Mouse (Mus musculus) hindbrain, embryonic 15.5 days (tissue): ENCODE data around the gene Zfand3. TPM values are rescaled to one million over a fixed set of nuclear protein-coding genes. Genes with fewer than 3 reads are reported as not detected.

Experiments used
- ATAC-seq: fragments of 200-750 bp; cut with Nextera tagmentation; 2 replicates; pipeline ENCODE4 v1.8.0; 2017; ENCODE audit warnings: low read depth, moderate number of reproducible peaks, moderate TSS enrichment; ENCODE audit not compliant: low FRiP score
- H3K27ac ChIP-seq: fragments of 300-500 bp; sonication (generic); replicated peaks from 2 replicates; pipeline ENCODE4 v1.5.1; 2015; ENCODE audit warnings: mild to moderate bottlenecking, inconsistent platforms
- H3K27me3 ChIP-seq: fragments of 300-500 bp; sonication (generic); 2 replicates; pipeline ENCODE4 v1.6.1; 2015; ENCODE audit warnings: control low read depth, inconsistent platforms
- H3K36me3 ChIP-seq: fragments of 300-500 bp; sonication (generic); 2 replicates; pipeline ENCODE4 v1.6.1; 2015; ENCODE audit warnings: control low read depth, inconsistent platforms
- H3K4me1 ChIP-seq: fragments of 300-500 bp; sonication (generic); replicated peaks from 2 replicates; pipeline ENCODE4 v1.6.1; 2015; ENCODE audit warnings: control low read depth, inconsistent platforms
- H3K4me2 ChIP-seq: fragments of 300-500 bp; sonication (generic); 2 replicates; pipeline ENCODE4 v1.6.1; 2015; ENCODE audit warnings: moderate library complexity, mild to moderate bottlenecking, inconsistent platforms
- H3K4me3 ChIP-seq: fragments of 300-500 bp; sonication (generic); 2 replicates; pipeline ENCODE4 v1.5.1; 2015; ENCODE audit warnings: mild to moderate bottlenecking, inconsistent platforms
- H3K9ac ChIP-seq: fragments of 300-500 bp; sonication (generic); 2 replicates; pipeline ENCODE4 v1.6.1; 2015; ENCODE audit warnings: inconsistent platforms
- H3K9me3 ChIP-seq: fragments of 300-500 bp; sonication (generic); 2 replicates; pipeline ENCODE4 v1.6.1; 2016; ENCODE audit warnings: control low read depth, inconsistent platforms
- WGBS: fragments of 180-500 bp; shearing (Covaris S2); methylation state at CpG from one replicate; pipeline ENCODE4 v1.1.7; 2015; 5-methylcytosine and 5-hydroxymethylcytosine counted together
- polyA plus RNA-seq: library from polyadenylated mRNA; unstranded; fragments of >200 nt; fragmentation: Nextera tagmentation; extraction: Ambion mirVana; gene quantifications from 2 replicates; pipeline ENCODE4 v1.2.1, GENCODE M21; 2015

The Zfand3 gene
- polyA plus RNA-seq, 1 experiment from 2014 or later: 59.8 TPM

DNA sequence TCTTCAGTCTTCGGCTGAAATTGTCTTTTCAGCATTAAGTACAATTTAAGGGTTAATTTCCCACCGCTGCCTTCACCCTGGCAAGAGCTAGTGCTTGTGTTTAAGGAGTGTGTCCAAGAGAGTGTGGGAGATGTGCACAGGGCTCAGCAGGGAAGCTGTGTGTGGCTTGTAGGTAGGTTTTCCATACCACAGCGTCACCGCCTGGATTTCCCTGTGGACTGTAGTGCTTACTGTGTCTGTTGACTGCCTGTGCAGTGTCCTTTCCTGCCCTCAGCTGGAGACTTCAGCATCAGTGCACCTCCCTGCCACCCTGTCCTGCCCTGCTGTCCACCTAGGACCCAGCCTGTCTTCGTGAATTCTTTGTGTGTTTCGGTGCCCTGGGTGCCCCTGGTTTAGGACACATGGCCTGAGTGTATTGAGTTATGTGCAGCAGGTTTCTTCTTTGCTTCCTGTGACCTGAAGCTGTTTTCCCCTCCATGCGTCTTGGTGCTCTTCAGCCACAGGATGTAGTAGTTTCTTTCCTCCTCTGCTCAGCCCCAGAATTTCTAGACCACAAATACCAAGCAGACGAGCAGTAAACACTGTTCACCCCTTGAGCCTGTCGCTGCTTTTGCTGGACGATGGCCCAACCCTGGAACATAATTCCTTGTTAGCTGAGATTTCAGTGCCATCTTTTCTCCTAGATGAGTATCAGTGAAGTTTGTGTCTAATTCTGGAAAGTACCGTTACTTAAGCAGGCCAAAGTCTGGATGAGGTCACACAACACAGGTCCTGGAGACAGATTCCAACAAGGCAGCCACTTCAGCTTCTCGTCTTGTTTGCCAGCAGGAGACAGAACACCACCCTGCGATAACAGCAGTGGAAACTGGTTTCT is 195.1 kb downstream of the Zfand3 start:
- Histone ChIP-seq H3K36me3 (no peaks in the 10 kb centered on the region), H3K9ac (no peak overlapping the region)

DNA sequence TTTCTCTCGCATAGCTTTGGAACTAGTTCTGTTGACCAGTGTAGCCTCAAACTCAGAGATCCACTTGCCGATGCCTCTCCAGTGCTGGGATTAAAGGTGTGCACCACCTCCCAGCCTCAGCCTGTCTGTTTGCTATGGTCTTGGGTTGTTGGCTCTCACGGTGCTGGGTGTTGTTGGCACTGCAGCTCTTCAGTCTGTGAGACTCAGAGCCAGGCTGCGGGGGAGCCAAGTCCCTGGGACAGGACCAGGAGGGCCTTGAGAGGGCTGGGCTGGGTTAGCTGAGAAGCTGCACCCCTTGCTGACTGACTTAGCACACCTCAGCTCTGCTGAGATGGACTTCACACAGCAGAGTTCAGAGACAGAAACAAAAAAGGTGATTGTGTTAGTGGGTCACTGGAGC is 195.8 kb downstream of the Zfand3 start:
- no peaks in the 10 kb centered on the region for H3K36me3 ChIP-seq
- no peak overlapping the region for H3K27ac ChIP-seq
- no peaks in the 10 kb centered on the region for H3K9me3 ChIP-seq
- no peak overlapping the region for H3K4me3 ChIP-seq
- H3K27me3 ChIP-seq: no peaks in the 10 kb centered on the region
- H3K4me1 ChIP-seq: peaks cover 90% of the 10 kb centered on the region
- no peak overlapping the region for H3K9ac ChIP-seq
- WGBS: 72% methylated on average over 4 of the region's 4 CpGs
- H3K4me2 ChIP-seq: no peak overlapping the region
- no peak for ATAC-seq

More for the DNA sequence above, 195.1 kb downstream of the Zfand3 start:
- Histone ChIP-seq H3K4me2 (no peak overlapping the region), H3K4me3 (no peak overlapping the region), H3K9me3 (no peaks in the 10 kb centered on the region), H3K27me3 (no peaks in the 10 kb centered on the region), H3K4me1 (peaks cover 92% of the 10 kb centered on the region), H3K27ac (no peak overlapping the region)
- no peak for ATAC-seq
- WGBS: 65% methylated on average over 13 of the region's 13 CpGs

DNA sequence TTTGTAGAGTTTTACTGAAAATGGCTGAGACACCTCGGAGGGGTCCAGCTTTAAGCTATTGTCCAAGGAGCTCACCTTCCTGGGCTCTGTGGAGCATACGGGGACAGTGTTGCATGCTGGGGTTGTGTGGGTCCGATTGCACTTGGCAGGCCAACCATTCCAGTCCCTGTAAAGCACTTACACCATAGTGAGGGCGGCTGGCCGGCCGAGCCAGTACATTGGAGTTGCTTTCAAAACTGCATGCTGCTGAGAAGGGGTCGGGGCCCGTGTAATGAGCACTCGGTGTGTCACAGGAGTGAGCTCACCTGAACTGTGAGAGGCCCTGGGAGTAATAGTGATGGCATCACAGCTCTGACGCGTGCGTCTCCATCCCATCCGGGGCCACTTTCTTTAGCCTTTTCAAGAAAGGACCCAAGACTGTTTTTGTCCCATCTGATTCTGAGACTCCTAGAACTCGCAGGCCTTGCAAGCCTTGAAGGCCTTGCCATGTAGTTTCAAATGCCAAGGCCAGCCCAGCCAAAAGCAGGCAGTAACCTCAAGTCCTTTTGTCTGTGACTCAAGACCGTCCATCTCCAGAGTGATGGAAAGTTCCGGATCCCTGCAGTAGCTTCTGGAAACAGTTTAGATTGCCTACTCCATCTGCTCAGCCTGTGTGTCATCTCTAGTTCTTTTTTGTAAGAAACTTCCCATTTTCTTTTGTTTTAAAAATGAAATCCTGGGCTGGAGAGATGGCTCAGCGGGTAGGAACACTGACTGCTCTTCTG is 200.7 kb downstream of the Zfand3 start:
- 90% methylated on average over 17 of the region's 17 CpGs for WGBS
- no peak for ATAC-seq
- H3K27ac ChIP-seq: no peak overlapping the region

DNA sequence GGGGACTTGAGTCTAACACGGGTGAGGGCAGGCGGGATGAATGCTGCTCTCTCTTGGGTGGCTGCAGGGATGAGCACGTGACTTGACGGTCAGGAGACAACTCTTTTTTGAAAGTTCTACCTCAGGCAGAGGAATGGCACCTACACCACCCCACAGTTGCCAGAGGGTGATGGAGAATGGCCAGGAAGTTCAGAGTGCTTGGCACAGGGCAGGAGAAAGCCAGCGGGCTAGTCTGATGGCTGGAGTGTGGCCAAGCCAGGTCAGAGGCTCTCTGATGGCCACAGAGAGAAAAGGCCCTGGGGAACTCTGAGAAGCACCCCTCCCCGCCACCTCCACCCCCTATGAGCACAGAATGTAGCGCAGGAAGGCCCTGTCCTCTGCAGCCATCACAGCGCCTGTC is 205.7 kb downstream of the Zfand3 start:
- Histone ChIP-seq H3K4me2 (no peak overlapping the region), H3K27ac (no peak overlapping the region), H3K9me3 (no peaks in the 10 kb centered on the region), H3K4me1 (peaks cover 24% of the 10 kb centered on the region), H3K9ac (no peak overlapping the region), H3K36me3 (peaks cover 7% of the 10 kb centered on the region; the same call in 1 of the 2 replicates), H3K4me3 (no peak overlapping the region), H3K27me3 (no peaks in the 10 kb centered on the region)
- ATAC-seq: no peak
- 92% methylated on average over 8 of the region's 8 CpGs for WGBS

More for the DNA sequence above, 200.7 kb downstream of the Zfand3 start:
- no peaks in the 10 kb centered on the region for H3K27me3 ChIP-seq
- no peaks in the 10 kb centered on the region for H3K9me3 ChIP-seq
- peaks cover 7% of the 10 kb centered on the region; the same call in 1 of the 2 replicates for H3K36me3 ChIP-seq
- no peak overlapping the region for H3K4me3 ChIP-seq
- H3K9ac ChIP-seq: no peak overlapping the region
- peaks cover 59% of the 10 kb centered on the region for H3K4me1 ChIP-seq
- H3K4me2 ChIP-seq: no peak overlapping the region

DNA sequence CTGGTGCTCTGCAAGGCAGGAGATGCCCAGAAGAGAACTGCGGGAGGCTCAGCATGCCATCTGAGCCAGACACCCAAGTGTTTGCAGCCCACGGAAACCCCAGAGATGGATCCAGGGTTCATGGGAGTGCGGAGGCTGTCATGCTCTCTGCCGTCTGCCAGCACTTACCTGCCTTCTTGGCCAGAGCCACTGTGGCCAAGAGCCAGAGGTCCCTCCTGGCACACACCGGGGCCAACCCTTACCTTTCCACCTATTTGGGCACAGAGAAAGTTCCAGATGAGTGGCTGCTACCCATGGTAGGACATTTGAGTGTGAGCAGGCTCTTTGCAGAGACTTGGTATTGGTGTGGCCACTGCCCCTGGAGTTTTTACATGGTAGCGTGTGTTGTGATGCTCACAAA is 206.4 kb downstream of the Zfand3 start:
- Histone ChIP-seq H3K36me3 (peaks cover 7% of the 10 kb centered on the region; the same call in 1 of the 2 replicates), H3K4me1 (peaks cover 23% of the 10 kb centered on the region), H3K4me3 (no peak overlapping the region), H3K9ac (no peak overlapping the region), H3K27me3 (no peaks in the 10 kb centered on the region), H3K9me3 (no peaks in the 10 kb centered on the region), H3K4me2 (no peak overlapping the region), H3K27ac (no peak overlapping the region)
- no peak for ATAC-seq
- WGBS: 85% methylated on average over 6 of the region's 6 CpGs

DNA sequence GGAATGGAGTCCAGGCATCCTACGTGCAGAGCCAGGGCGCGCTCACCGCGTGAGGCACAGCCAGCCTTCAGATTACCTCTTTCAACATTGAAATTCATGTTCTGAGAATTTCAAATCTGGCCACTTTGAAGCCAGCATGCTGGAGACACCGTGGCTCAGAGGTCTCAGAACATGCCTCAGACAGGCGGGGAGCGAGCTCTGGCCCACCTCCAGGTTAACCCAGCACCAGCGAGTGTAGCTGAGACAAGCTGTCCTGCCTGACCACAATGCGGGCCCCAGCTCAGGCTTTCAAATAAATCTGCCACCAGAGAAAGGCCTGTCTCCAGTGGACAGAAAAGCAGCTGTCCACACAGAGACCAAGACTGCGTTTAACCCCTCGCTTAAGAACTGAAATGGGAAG is 208.1 kb downstream of the Zfand3 start:
- no peaks in the 10 kb centered on the region for H3K9me3 ChIP-seq
- WGBS: 66% methylated on average over 12 of the region's 12 CpGs
- H3K4me3 ChIP-seq: no peak overlapping the region
- H3K4me2 ChIP-seq: no peak overlapping the region
- peaks cover 9% of the 10 kb centered on the region for H3K4me1 ChIP-seq
- H3K27me3 ChIP-seq: no peaks in the 10 kb centered on the region
- H3K9ac ChIP-seq: no peak overlapping the region
- H3K36me3 ChIP-seq: peaks cover 7% of the 10 kb centered on the region; the same call in 1 of the 2 replicates
- no peak for ATAC-seq
- H3K27ac ChIP-seq: peak overlapping the region; percentile 32; the same call in 1 of the 2 replicates

DNA sequence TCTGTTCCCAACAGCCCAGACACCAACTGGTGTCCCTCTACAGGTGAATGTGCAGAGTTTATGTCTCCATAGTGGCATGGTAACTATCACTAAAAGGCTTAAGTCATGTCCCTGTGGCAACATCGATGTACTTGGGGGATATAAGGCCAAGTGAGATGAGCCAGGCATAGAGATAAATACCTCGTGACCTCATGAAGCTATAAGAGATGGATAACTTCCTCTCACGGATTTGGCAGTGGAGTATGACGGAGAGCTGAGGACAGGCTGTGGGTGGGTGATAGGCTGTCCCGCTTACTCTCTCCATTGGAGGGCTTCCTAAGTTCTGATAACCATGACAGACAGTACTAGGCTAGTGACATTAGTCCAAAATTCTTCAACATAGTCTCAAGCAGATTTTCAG is 208.8 kb downstream of the Zfand3 start:
- no peak overlapping the region for H3K27ac ChIP-seq
- no peak overlapping the region for H3K9ac ChIP-seq
- peaks cover 7% of the 10 kb centered on the region; the same call in 1 of the 2 replicates for H3K36me3 ChIP-seq
- 89% methylated on average over 5 of the region's 5 CpGs for WGBS
- ATAC-seq: no peak
- no peaks in the 10 kb centered on the region for H3K27me3 ChIP-seq
- H3K4me3 ChIP-seq: no peak overlapping the region
- H3K4me1 ChIP-seq: peaks cover 9% of the 10 kb centered on the region; the same call in 1 of the 2 replicates
- H3K9me3 ChIP-seq: no peaks in the 10 kb centered on the region
- H3K4me2 ChIP-seq: no peak overlapping the region

DNA sequence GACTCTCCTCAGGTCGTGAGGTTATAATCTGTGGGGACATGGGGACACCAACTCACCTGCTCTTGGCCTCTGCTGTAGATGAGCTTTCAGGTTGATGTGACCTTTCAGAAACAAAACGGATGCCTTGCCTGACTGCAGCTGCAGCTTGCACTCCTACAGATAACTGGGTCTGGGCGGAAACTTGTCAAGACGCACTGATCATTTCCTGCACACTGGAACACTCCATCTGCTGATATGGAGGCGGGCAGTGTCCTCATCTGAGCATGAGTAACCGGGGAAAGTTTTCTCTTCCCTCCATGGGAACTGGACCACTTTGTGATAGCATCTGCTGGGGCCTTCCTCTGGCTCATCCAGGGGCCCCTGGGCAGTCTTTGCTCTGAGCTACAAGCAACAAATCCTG is 209.9 kb downstream of the Zfand3 start:
- Histone ChIP-seq H3K27me3 (no peaks in the 10 kb centered on the region), H3K4me3 (no peak overlapping the region), H3K4me2 (no peak overlapping the region), H3K4me1 (peaks cover 9% of the 10 kb centered on the region; the same call in 1 of the 2 replicates), H3K36me3 (peaks cover 5% of the 10 kb centered on the region; the same call in 1 of the 2 replicates), H3K9ac (no peak overlapping the region), H3K9me3 (no peaks in the 10 kb centered on the region), H3K27ac (no peak overlapping the region)
- no peak for ATAC-seq
- 93% methylated on average over 6 of the region's 6 CpGs for WGBS

DNA sequence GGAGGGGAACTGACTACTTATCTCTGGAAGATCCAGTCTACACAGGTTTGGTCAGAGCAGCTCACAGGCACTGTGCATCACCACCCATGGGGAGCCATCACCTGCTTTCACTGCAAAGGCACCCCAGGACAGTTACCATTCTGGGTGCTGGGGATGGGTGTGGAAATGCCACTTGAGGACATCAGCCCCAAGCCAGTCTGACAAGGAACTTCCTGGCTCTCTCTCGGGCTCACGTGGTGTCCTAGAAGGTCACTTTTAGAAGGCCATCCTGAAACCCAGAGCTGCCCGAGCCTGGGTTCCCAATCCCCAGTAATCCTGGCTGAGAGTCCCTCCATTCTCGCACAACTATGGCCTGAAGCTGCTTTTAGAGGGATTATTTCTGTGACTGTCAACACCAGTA is 211.2 kb downstream of the Zfand3 start:
- Histone ChIP-seq H3K9me3 (no peaks in the 10 kb centered on the region), H3K36me3 (0 out of 2 replicates have a peak, but pooled peaks cover 3% of the 10 kb centered on the region), H3K9ac (no peak overlapping the region), H3K4me3 (no peak overlapping the region), H3K27ac (no peak overlapping the region), H3K4me1 (peaks cover 9% of the 10 kb centered on the region; the same call in 1 of the 2 replicates), H3K27me3 (no peaks in the 10 kb centered on the region), H3K4me2 (no peak overlapping the region)
- no peak for ATAC-seq
- 81% methylated on average over 4 of the region's 4 CpGs for WGBS

DNA sequence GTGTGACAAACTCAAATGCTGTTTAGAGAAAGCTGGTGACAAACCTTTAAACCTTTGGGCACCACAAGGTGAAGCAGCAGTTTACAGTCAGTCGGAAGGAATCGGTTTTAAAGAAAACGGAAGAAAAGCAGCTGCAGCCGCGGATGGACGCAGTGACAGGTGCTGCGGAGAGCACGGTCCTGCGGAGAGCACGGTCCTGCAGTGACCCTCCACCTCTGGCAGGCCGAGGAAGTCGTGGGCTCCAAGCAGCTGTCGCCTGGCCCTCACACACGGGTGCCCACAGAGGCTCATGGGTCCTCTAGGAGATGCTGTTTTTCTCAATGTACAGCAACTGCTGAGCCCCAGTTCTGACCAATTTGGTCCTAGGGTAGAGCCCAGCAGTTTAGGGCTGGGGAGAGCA is 217.1 kb downstream of the Zfand3 start:
- Histone ChIP-seq H3K4me2 (no peak overlapping the region), H3K9me3 (no peaks in the 10 kb centered on the region), H3K36me3 (0 out of 2 replicates have a peak, but pooled peaks cover 3% of the 10 kb centered on the region), H3K27me3 (no peaks in the 10 kb centered on the region), H3K27ac (no peak overlapping the region), H3K4me3 (no peak overlapping the region), H3K4me1 (peaks cover 26% of the 10 kb centered on the region), H3K9ac (no peak overlapping the region)
- 76% methylated on average over 14 of the region's 14 CpGs for WGBS
- no peak for ATAC-seq

DNA sequence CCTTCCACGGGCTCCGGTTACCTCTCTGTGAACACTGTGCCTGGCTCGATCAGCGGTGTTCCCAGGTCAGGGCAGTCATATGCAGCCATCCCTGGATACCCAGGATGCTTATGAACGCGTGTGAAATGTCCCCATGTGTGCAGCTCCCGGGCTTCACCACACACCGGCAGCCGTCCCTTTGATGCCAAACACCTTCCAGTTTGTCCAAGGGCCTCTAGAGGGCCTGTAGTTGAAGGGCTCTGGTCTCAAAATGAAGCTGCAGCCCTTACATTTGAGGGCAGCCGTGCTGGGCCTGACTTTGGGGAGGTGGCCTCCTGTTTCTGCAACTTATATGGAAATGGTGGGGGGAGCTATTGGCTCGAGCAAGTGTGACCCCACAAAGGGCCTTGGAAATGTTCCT is 217.8 kb downstream of the Zfand3 start:
- no peak overlapping the region for H3K9ac ChIP-seq

DNA sequence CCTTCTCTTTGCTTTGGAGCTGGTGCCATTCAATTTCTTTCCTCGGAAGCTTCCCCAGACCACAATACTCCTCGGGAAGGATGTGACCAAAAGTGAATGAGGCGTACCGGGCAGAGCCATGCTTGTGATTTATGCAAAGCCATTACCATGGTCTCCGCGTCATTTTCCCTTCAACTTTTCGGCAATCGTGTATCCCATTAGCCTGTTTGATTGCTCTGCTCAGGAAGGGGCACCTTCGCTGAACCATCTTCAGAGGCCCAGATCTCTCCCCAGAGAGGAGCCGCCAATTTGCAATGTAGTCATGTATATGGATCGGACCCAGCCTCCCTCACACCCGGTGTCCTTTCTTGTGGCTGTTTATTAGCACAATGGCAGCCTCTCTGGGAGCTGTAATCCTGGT is 218.3 kb downstream of the Zfand3 start:
- no peak for ATAC-seq
- Histone ChIP-seq H3K4me1 (peaks cover 26% of the 10 kb centered on the region), H3K9ac (no peak overlapping the region), H3K36me3 (0 out of 2 replicates have a peak, but pooled peaks cover 3% of the 10 kb centered on the region), H3K27ac (no peak overlapping the region), H3K9me3 (no peaks in the 10 kb centered on the region), H3K27me3 (no peaks in the 10 kb centered on the region), H3K4me2 (no peak overlapping the region), H3K4me3 (no peak overlapping the region)
- 47% methylated on average over 12 of the region's 12 CpGs for WGBS

More for the DNA sequence above, 217.8 kb downstream of the Zfand3 start:
- H3K27ac ChIP-seq: no peak overlapping the region
- WGBS: 75% methylated on average over 11 of the region's 11 CpGs
- H3K4me1 ChIP-seq: peaks cover 26% of the 10 kb centered on the region
- no peak overlapping the region for H3K4me2 ChIP-seq
- no peak overlapping the region for H3K4me3 ChIP-seq
- H3K36me3 ChIP-seq: 0 out of 2 replicates have a peak, but pooled peaks cover 3% of the 10 kb centered on the region
- H3K27me3 ChIP-seq: no peaks in the 10 kb centered on the region
- no peaks in the 10 kb centered on the region for H3K9me3 ChIP-seq
- no peak for ATAC-seq
